Mouse (Mus musculus) testis, adult 2 months (tissue): ENCODE results near the gene Dock10.

ENCODE experiments used
- CTCF ChIP-seq: fragments of 200-500 bp; IDR thresholded peaks from 2 replicates; pipeline ENCODE4 v1.5.1; 2012; ENCODE audit warnings: low read depth, mild to moderate bottlenecking, inconsistent platforms, low read length, moderate library complexity; ENCODE audit not compliant: control insufficient read depth, insufficient read depth, insufficient replicate concordance
- POLR2A ChIP-seq: fragments of 200-500 bp; IDR thresholded peaks from 2 replicates; pipeline ENCODE4 v1.6.1; 2012; ENCODE audit warnings: low read depth, mild to moderate bottlenecking, inconsistent platforms, low read length, moderate library complexity; ENCODE audit not compliant: control insufficient read depth

DNA sequence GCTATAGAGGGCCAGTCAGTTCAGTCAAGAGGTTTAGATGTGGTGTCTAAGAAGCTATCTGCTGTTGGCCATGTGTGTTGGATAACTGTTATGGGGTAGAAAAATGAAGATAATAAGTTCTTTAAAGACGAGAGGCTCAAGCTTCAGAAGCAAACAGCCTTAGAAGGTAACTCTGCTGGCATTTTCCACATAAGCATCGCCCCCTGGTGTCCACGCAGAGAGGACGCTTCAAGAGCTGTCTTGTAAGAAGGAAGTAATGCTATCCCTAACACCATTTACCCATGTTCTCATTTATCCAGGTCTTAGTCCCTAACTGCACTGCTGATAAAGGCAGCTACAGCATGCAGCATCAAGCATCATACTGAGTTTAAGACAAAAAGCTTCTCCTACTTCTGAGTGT lies 35.7 kb downstream of the Dock10 start:
- TF ChIP-seq CTCF (peak; percentile 4; the same call in 1 of the 2 replicates), POLR2A (no peak)
